Mouse (Mus musculus) CH12.LX (cell line): Measurements from ENCODE around the gene Tmem243. TPM values are rescaled to one million over a fixed set of nuclear protein-coding genes. Genes with fewer than 3 reads are reported as not detected.

Source experiments
- DNase-seq: peaks from one replicate; pipeline ENCODE4 v3.0.0-alpha.2; 2013; ENCODE audit errors: extremely low read depth
- H3K27ac ChIP-seq: 2 replicates; pipeline ENCODE4 v1.5.1; 2012; ENCODE audit warnings: low read depth, mild to moderate bottlenecking, control low read depth, moderate library complexity; ENCODE audit not compliant: insufficient read depth
- H3K27me3 ChIP-seq: replicated peaks from 2 replicates; pipeline ENCODE3; 2012; ENCODE audit warnings: inconsistent platforms
- H3K36me3 ChIP-seq, 2 experiments: replicated peaks in 1 of 2; 2 replicates each; pipeline versions ENCODE3 to v1.6.1; 2012; ENCODE audit warnings: inconsistent platforms in 1 of 2, low read length in 1 of 2, mild to moderate bottlenecking in 1 of 2, mixed read lengths in 1 of 2, moderate library complexity in 1 of 2; ENCODE audit not compliant: control insufficient read depth in 1 of 2, insufficient read depth in 1 of 2
- H3K4me1 ChIP-seq, 2 experiments: 2 replicates each; pipeline ENCODE4 v1.6.1; 2012; ENCODE audit warnings: inconsistent platforms in 1 of 2, moderate library complexity in 1 of 2; ENCODE audit not compliant: insufficient read depth in 2 of 2, control insufficient read depth in 1 of 2
- H3K4me2 ChIP-seq: 2 replicates; pipeline ENCODE4 v1.6.1; 2012; ENCODE audit warnings: low read depth, mild to moderate bottlenecking, control low read depth; ENCODE audit not compliant: poor library complexity, insufficient read depth, severe bottlenecking
- H3K4me3 ChIP-seq, 3 experiments: fragments of 150-350 bp in 1 of 3; sonication (generic) in 1 of 3; replicated peaks in 1 of 3; 2 replicates each; pipeline versions ENCODE3 to v1.5.1; 2011 to 2012; ENCODE audit warnings: low read depth in 2 of 3, low read length in 2 of 3, mild to moderate bottlenecking in 2 of 3, moderate library complexity in 2 of 3, control low read depth in 1 of 3, improper control_type of control experiment in 1 of 3, inconsistent platforms in 1 of 3, mixed read lengths in 1 of 3; ENCODE audit not compliant: poor library complexity in 1 of 3
- H3K79me2 ChIP-seq: replicated peaks from 2 replicates; pipeline ENCODE4 v1.6.1; 2012; ENCODE audit warnings: mild to moderate bottlenecking, moderate library complexity; ENCODE audit not compliant: control insufficient read depth, poor library complexity, insufficient read depth, severe bottlenecking; ENCODE audit errors: extremely low read depth
- H3K9ac ChIP-seq: 2 replicates; pipeline ENCODE4 v1.6.1; 2012; ENCODE audit warnings: low read depth, mild to moderate bottlenecking, control low read depth, moderate library complexity; ENCODE audit not compliant: insufficient read depth
- H3K9me3 ChIP-seq: replicated peaks from 2 replicates; pipeline ENCODE3; 2012; ENCODE audit warnings: low read length, inconsistent platforms, mixed read lengths
- BHLHE40 ChIP-seq: IDR thresholded peaks from 2 replicates; pipeline ENCODE4 v1.6.1; 2011; ENCODE audit warnings: mild to moderate bottlenecking, low read depth, low read length, improper control_type of control experiment
- CHD1 ChIP-seq: IDR thresholded peaks from 2 replicates; pipeline ENCODE4 v1.6.1; 2012; ENCODE audit warnings: low read depth, low read length, improper control_type of control experiment, inconsistent platforms
- CHD2 ChIP-seq: IDR thresholded peaks from 2 replicates; pipeline ENCODE4 v1.6.1; 2011; ENCODE audit warnings: low read length, improper control_type of control experiment
- CTCF ChIP-seq, 2 experiments: IDR thresholded peaks in 1 of 2; conservative IDR thresholded peaks in 1 of 2; 2 replicates each; pipeline ENCODE4 v1.5.1; 2011 to 2012; ENCODE audit warnings: low read depth in 2 of 2, low read length in 2 of 2, improper control_type of control experiment in 1 of 2, inconsistent platforms in 1 of 2, mild to moderate bottlenecking in 1 of 2, moderate library complexity in 1 of 2
- E2F4 ChIP-seq: IDR thresholded peaks from 2 replicates; pipeline ENCODE4 v1.6.1; 2011; ENCODE audit warnings: low read depth, low read length, improper control_type of control experiment; ENCODE audit not compliant: insufficient replicate concordance
- ELF1 ChIP-seq: IDR thresholded peaks from 2 replicates; pipeline ENCODE4 v1.6.1; 2014; ENCODE audit warnings: low read depth, mild to moderate bottlenecking, inconsistent platforms, low read length, improper control_type of control experiment
- HCFC1 ChIP-seq: IDR thresholded peaks from 2 replicates; pipeline ENCODE4 v1.6.1; 2012; ENCODE audit warnings: low read depth, mild to moderate bottlenecking, inconsistent platforms, low read length, improper control_type of control experiment
- JUND ChIP-seq: conservative IDR thresholded peaks from 2 replicates; pipeline ENCODE4 v1.6.1; 2011; ENCODE audit warnings: low read depth, low read length, improper control_type of control experiment
- KAT2A ChIP-seq: IDR thresholded peaks from 2 replicates; pipeline ENCODE4 v1.6.1; 2012; ENCODE audit warnings: low read length, improper control_type of control experiment, inconsistent platforms; ENCODE audit not compliant: insufficient replicate concordance
- MAZ ChIP-seq: IDR thresholded peaks from 2 replicates; pipeline ENCODE4 v1.6.1; 2012; ENCODE audit warnings: low read depth, mild to moderate bottlenecking, inconsistent platforms, low read length, improper control_type of control experiment, moderate library complexity
- MXI1 ChIP-seq: IDR thresholded peaks from 2 replicates; pipeline ENCODE4 v1.6.1; 2011; ENCODE audit warnings: mild to moderate bottlenecking, low read depth, low read length, improper control_type of control experiment
- MYC ChIP-seq: IDR thresholded peaks from 2 replicates; pipeline ENCODE4 v1.6.1; 2011; ENCODE audit warnings: low read depth, mild to moderate bottlenecking, improper control_type of control experiment, low read length
- PAX5 ChIP-seq: IDR thresholded peaks from 2 replicates; pipeline ENCODE4 v1.6.1; 2012; ENCODE audit warnings: low read length, inconsistent platforms, mixed read lengths
- POLR2A ChIP-seq: IDR thresholded peaks from 2 replicates; pipeline ENCODE4 v1.6.1; 2011; ENCODE audit warnings: low read depth, mild to moderate bottlenecking, improper control_type of control experiment, low read length
- RAD21 ChIP-seq: IDR thresholded peaks from 2 replicates; pipeline ENCODE4 v1.6.1; 2011; ENCODE audit warnings: low read depth, mild to moderate bottlenecking, low read length, improper control_type of control experiment, moderate library complexity
- RCOR1 ChIP-seq: conservative IDR thresholded peaks from 2 replicates; pipeline ENCODE4 v1.6.1; 2012; ENCODE audit warnings: low read depth, mild to moderate bottlenecking, inconsistent platforms, low read length, improper control_type of control experiment
- SIN3A ChIP-seq: IDR thresholded peaks from 2 replicates; pipeline ENCODE4 v1.6.1; 2012; ENCODE audit warnings: low read length, improper control_type of control experiment, inconsistent platforms
- SMC3 ChIP-seq: IDR thresholded peaks from 2 replicates; pipeline ENCODE4 v1.6.1; 2011; ENCODE audit warnings: low read depth, low read length, improper control_type of control experiment
- TBP ChIP-seq: conservative IDR thresholded peaks from 2 replicates; pipeline ENCODE4 v1.6.1; 2011; ENCODE audit warnings: low read depth, low read length, improper control_type of control experiment
- TCF12 ChIP-seq: IDR thresholded peaks from 2 replicates; pipeline ENCODE4 v1.6.1; 2014; ENCODE audit warnings: low read depth, mild to moderate bottlenecking, inconsistent platforms, low read length, improper control_type of control experiment
- UBTF ChIP-seq: IDR thresholded peaks from 2 replicates; pipeline ENCODE4 v1.6.1; 2012; ENCODE audit warnings: low read depth, mild to moderate bottlenecking, inconsistent platforms, low read length, improper control_type of control experiment, moderate library complexity
- USF1 ChIP-seq: IDR thresholded peaks from 2 replicates; pipeline ENCODE4 v1.6.1; 2014; ENCODE audit warnings: low read depth, mild to moderate bottlenecking, inconsistent platforms, low read length, improper control_type of control experiment
- USF2 ChIP-seq: conservative IDR thresholded peaks from 2 replicates; pipeline ENCODE4 v1.6.1; 2011; ENCODE audit warnings: low read depth, low read length, improper control_type of control experiment
- ZC3H11A ChIP-seq: IDR thresholded peaks from 2 replicates; pipeline ENCODE4 v1.6.1; 2012; ENCODE audit warnings: low read depth, mild to moderate bottlenecking, inconsistent platforms, low read length, improper control_type of control experiment
- ZKSCAN1 ChIP-seq: IDR thresholded peaks from 2 replicates; pipeline ENCODE4 v1.6.1; 2012; ENCODE audit warnings: low read depth, inconsistent platforms, low read length, improper control_type of control experiment, borderline replicate concordance
- ZNF384 ChIP-seq: IDR thresholded peaks from 2 replicates; pipeline ENCODE4 v1.6.1; 2012; ENCODE audit warnings: low read depth, low read length, improper control_type of control experiment, inconsistent platforms
- dilution Hi-C: fragments of 300-500 bp; cut with MboI; formaldehyde crosslinking; loops from 2 replicates; pipeline ENCODE4 v1.14.3; 2020; ENCODE audit warnings: low sequenced_read_pairs; ENCODE audit not compliant: extremely low pct_unique_long_range_greater_than_20kb, extremely low pct_ligation_motif_present
- in situ Hi-C: fragments of 300-500 bp; cut with MboI; formaldehyde crosslinking; loops from 3 replicates; pipeline ENCODE4 v1.14.3; 2019; ENCODE audit warnings: low sequenced_read_pairs, low pct_ligation_motif_present, low pct_unique_long_range_greater_than_20kb, mixed read lengths
- polyA plus RNA-seq: library from polyadenylated mRNA; unstranded; fragments of >175 nt; gene quantifications from 2 replicates; pipeline ENCODE4 v1.2.1, GENCODE M21; 2012; ENCODE audit warnings: low read depth; ENCODE audit not compliant: insufficient read length
- total RNA-seq, 2 experiments: library from RNA; depleted of rRNA; stranded (reverse); fragments of 300-350 nt in 1 of 2; fragments of >200 nt in 1 of 2; gene quantifications; 2 replicates each; pipeline ENCODE4 v1.2.3; 2012 to 2014

The Tmem243 gene
- total and polyA plus RNA-seq, 3 experiments, result 74.7 to 107 (median 87.0) TPM

DNA sequence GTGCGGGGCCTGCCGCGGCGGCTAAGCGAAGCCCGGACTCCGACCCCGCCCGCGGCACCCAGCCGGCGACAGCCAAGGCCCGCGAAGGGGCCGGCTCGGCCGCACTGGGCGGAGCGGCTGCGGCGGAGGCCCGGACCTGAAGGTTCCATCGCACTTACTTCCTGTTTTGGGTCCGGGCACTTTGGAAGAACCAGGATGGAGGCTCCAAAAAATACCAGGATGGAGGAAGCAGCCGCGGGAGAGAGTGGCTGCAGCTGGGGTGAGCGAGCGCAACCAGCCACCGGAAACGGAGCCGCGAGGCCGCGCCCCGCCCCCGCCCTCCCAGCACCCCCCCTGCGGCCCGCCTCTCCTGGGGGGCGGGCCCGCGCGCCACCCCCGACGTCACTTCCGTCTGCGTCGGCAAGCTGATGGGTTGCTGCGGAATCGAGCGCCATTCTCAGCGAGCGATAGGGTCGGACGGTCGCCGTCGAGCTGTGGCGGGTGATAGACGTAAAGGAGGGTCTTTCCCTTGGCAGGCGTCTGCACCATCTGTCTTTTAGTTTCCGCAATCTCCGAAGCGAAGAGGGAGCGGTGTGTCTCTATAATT lies 61.1 kb downstream of the Tmem243 start, which contains the start of gene Dmtf1 (continued):
- TF ChIP-seq ELF1, result peak; percentile 44; the same call in 1 of the 2 replicates
- TF ChIP-seq TBP, result peak; percentile 86
- TF ChIP-seq HCFC1, result peak; percentile 78
- TF ChIP-seq SMC3, result no peak
- no peak for TF ChIP-seq CHD1
- TF ChIP-seq SIN3A, result peak; percentile 85
- TF ChIP-seq PAX5, result no peak
- TF ChIP-seq MAZ, result peak; percentile 62; the same call in 1 of the 2 replicates

DNA sequence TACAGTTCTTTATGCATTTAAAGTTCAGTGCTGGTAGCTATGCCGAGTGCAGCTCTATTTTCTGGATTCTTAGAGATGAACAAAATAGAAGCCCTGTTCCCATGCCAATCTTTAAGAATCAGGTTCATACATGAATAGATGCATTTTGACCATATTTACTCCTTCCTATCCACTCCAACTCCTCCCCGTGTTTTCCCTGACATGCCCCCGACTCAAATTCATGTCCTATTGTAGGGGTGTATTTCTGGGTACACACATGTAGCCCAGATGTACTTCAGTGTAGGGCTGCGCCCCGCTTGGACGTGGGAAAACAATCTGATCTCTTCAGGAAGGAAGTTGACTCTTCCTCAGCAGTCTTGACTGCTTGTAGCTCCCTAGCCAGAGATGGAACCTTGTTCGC lies 61.6 kb downstream of the Tmem243 start:
- no peak for DNase-seq
- no peak overlapping the region for H3K27ac ChIP-seq

DNA sequence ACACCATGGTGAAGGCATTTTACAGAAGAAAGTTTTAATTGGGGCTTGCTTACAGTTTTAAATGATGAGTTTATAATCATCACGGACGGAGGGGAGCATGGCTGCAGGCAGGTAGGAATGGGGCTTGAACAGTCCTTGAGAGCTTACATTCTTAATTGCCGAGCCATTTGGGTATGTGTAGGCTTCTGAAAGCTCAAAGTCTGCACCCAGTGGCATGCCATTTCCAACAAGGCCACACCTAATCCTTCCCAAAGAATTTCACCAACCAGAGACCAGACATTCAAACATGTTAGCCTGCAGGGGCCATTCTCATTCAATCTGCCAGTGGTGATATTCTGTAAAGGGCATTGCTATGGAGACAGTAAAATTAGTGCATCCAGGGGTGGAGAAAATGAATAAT lies 62.9 kb downstream of the Tmem243 start:
- in situ Hi-C loops, result loop anchor here (10.0 kb wide), 1 partner anchor 261 kb away; no protein-coding TSS in a partner anchor
- peaks cover 0 to 8% of the 10 kb centered on the region in 2 experiments for H3K36me3 ChIP-seq
- no peak for TF ChIP-seq KAT2A
- TF ChIP-seq USF1, result no peak
- no peak for TF ChIP-seq RCOR1
- no peak for TF ChIP-seq E2F4
- TF ChIP-seq CTCF (conservative IDR thresholded peaks at IDR 0.05 in 1 of 2, IDR thresholded peaks at IDR 0.05 in 1 of 2; ENCODE audit: low read depth in 2 of 2, low read length in 2 of 2), result no peak
- no peak for TF ChIP-seq TCF12
- no peak for TF ChIP-seq CHD2
- TF ChIP-seq POLR2A, result no peak
- TF ChIP-seq ZC3H11A, result no peak
- no peak for TF ChIP-seq RAD21
- TF ChIP-seq ELF1, result no peak
- no peak for TF ChIP-seq USF2
- no peak for TF ChIP-seq ZNF384
- no peak for TF ChIP-seq JUND
- TF ChIP-seq ZKSCAN1, result no peak
- no peak for TF ChIP-seq MYC
- no peak for TF ChIP-seq SMC3
- TF ChIP-seq, all 38 proteins: peak for 0
- no peaks in the 10 kb centered on the region for H3K27me3 ChIP-seq
- H3K4me3 ChIP-seq, result no peak overlapping the region
- H3K9ac ChIP-seq, result no peak overlapping the region
- DNase-seq, result no peak
- peaks cover 0 to 30% of the 10 kb centered on the region in 2 experiments; a peak in 3 of 4 replicates for H3K4me1 ChIP-seq
- H3K4me2 ChIP-seq, result no peak overlapping the region
- no peaks in the 10 kb centered on the region for H3K9me3 ChIP-seq
- dilution Hi-C loops, result no loop called here
- no peak overlapping the region for H3K27ac ChIP-seq
- peaks cover 22% of the 10 kb centered on the region for H3K79me2 ChIP-seq

More for the DNA sequence above, 61.6 kb downstream of the Tmem243 start:
- TF ChIP-seq KAT2A (0 out of 2 replicates have a peak, but pooled peaks have one; percentile 2), SIN3A (0 out of 2 replicates have a peak, but pooled peaks have one; percentile 16), UBTF (no peak), CHD1 (peak; percentile 71; the same call in 1 of the 2 replicates), MXI1 (0 out of 2 replicates have a peak, but pooled peaks have one; percentile 27), BHLHE40 (no peak)
- TF ChIP-seq, all 38 proteins: peak for 4
- H3K4me2 ChIP-seq, result peak overlapping the region; percentile 86
- peaks cover 3 to 15% of the 10 kb centered on the region in 2 experiments for H3K36me3 ChIP-seq
- H3K9me3 ChIP-seq, result no peaks in the 10 kb centered on the region
- peak overlapping the region; percentile 88 for H3K9ac ChIP-seq
- peak overlapping the region; percentile 65 to 98 (median 82) for H3K4me3 ChIP-seq
- dilution Hi-C loops, result no loop called here
- no peaks in the 10 kb centered on the region for H3K27me3 ChIP-seq
- H3K79me2 ChIP-seq, result peaks cover 27% of the 10 kb centered on the region
- in situ Hi-C loops, result loop anchor here (10.0 kb wide), 1 partner anchor 263 kb away; no protein-coding TSS in a partner anchor
- H3K4me1 ChIP-seq, result peaks cover 0 to 30% of the 10 kb centered on the region in 2 experiments; a peak in 3 of 4 replicates
